Mouse (Mus musculus) heart, embryonic 16.5 days (tissue): ENCODE results near the gene Yipf2. TPM values are rescaled to one million over a fixed set of nuclear protein-coding genes. Genes with fewer than 3 reads are reported as not detected.
A peak's percentile ranks its signal among the peaks of the same experiment; 100 is the strongest.

Experiments
- ATAC-seq: fragments of 200-750 bp; cut with Nextera tagmentation; replicated peaks from 2 replicates; pipeline ENCODE4 v1.8.0; 2017; ENCODE audit warnings: moderate number of reproducible peaks; ENCODE audit not compliant: insufficient read depth, low FRiP score; ENCODE audit errors: extremely low read depth
- H3K27ac ChIP-seq: fragments of 300-500 bp; sonication (generic); 2 replicates; pipeline ENCODE4 v1.5.1; 2014; ENCODE audit warnings: mild to moderate bottlenecking, low read length, control low read depth, moderate library complexity
- H3K27me3 ChIP-seq: fragments of 300-500 bp; sonication (generic); 2 replicates; pipeline ENCODE4 v1.6.1; 2014; ENCODE audit warnings: low read length, mixed read lengths; ENCODE audit not compliant: control insufficient read depth, insufficient read depth
- H3K36me3 ChIP-seq: fragments of 300-500 bp; sonication (generic); 2 replicates; pipeline ENCODE4 v1.6.1; 2014; ENCODE audit not compliant: control insufficient read depth, insufficient read depth
- H3K4me1 ChIP-seq: fragments of 300-500 bp; sonication (generic); 2 replicates; pipeline ENCODE4 v1.6.1; 2014; ENCODE audit warnings: low read length, mixed read lengths; ENCODE audit not compliant: control insufficient read depth, insufficient read depth
- H3K4me2 ChIP-seq: fragments of 300-500 bp; sonication (generic); 2 replicates; pipeline ENCODE4 v1.6.1; 2014; ENCODE audit warnings: low read depth, mild to moderate bottlenecking, control low read depth, low read length
- H3K4me3 ChIP-seq: fragments of 300-500 bp; sonication (generic); 2 replicates; pipeline ENCODE4 v1.5.1; 2014; ENCODE audit warnings: mild to moderate bottlenecking, control low read depth, low read length
- H3K9ac ChIP-seq: fragments of 300-500 bp; sonication (generic); 2 replicates; pipeline ENCODE4 v1.6.1; 2014; ENCODE audit warnings: low read length, control low read depth
- H3K9me3 ChIP-seq: fragments of 300-500 bp; sonication (generic); replicated peaks from 2 replicates; pipeline ENCODE4 v1.6.1; 2016; ENCODE audit warnings: low read length; ENCODE audit not compliant: control insufficient read depth
- WGBS: fragments of 180-500 bp; shearing (Covaris S2); extraction: QIAGEN DNeasy Blood & Tissue Kit; methylation state at CpG from one replicate; pipeline ENCODE4 v1.1.7; 2014; 5-methylcytosine and 5-hydroxymethylcytosine counted together
- polyA plus RNA-seq: library from polyadenylated mRNA; unstranded; fragments of >200 nt; fragmentation: Nextera tagmentation; extraction: Ambion mirVana; gene quantifications from 2 replicates; pipeline ENCODE4 v1.2.1, GENCODE M21; 2015

Gene Yipf2
- 16.4 and 17.7 TPM in 2 replicates for polyA plus RNA-seq

DNA sequence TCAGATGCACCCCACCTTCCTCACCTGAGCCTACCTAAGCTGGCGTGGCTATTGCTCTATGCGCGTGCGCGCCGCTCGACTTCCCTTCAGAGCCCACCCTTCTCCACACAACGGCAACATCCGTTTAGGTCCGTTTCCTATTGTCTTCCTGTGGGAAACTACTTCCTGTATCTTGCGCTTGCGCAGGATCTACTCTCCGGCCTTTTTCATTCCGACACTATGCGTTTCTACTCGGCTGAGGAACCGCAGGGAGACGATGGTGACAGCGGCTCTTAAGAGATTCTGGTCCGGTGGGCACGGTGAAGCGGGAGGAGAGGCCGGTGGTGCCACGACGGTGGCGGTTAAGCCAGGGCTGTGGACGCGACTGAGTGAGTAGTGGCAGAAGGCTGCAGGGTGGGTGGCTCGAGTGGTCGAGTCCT, at the start of gene Yipf2, which contains the start of gene Timm29:
TSS of gene Yipf2 (minus strand) at position 126 of the 419 bp plus-strand sequence.
TSS of gene Timm29 (plus strand) at position 20 of the 419 bp plus-strand sequence.
- Histone ChIP-seq H3K4me2 (peak within 1 kb of the TSS; percentile 99), H3K4me1 (peaks cover 23% of the 10 kb centered on the region), H3K4me3 (peak within 1 kb of the TSS; percentile 82), H3K9me3 (no peaks in the 10 kb centered on the region), H3K27ac (peak within 1 kb of the TSS; percentile 92), H3K9ac (peak within 1 kb of the TSS; percentile 88), H3K27me3 (no peaks in the 10 kb centered on the region), H3K36me3 (peaks cover 27% of the 10 kb centered on the region)
- ATAC-seq: peak; percentile 90
- under 1% methylated on average over 30 of the region's 30 CpGs for WGBS

DNA sequence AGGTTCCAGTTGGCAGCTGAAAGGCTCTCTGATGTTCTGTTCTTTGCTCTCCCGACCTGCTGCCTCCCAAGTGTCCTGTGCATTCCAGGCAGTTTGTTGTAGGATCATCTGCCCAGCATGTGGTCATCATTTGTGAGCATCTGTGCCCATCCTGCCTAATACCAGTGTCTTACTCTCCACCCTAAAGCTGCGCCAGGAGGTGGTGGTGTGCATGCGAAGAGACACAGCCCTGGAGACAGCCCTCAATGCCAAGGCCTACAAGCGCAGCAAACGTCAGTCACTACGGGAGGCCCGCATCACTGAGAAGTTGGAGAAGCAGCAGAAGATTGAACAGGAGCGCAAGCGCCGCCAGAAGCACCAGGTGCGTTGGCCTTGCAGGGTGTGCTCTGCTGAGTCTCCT, 46.4 kb upstream of the Yipf2 start:
- ATAC-seq: no peak
- Histone ChIP-seq H3K27ac (no peak overlapping the region), H3K36me3 (peaks cover 78% of the 10 kb centered on the region), H3K9ac (no peak overlapping the region), H3K4me3 (no peak overlapping the region), H3K4me2 (no peak overlapping the region), H3K4me1 (peaks cover 8% of the 10 kb centered on the region), H3K9me3 (no peaks in the 10 kb centered on the region), H3K27me3 (no peaks in the 10 kb centered on the region)
- WGBS: 95% methylated on average over 11 of the region's 11 CpGs

DNA sequence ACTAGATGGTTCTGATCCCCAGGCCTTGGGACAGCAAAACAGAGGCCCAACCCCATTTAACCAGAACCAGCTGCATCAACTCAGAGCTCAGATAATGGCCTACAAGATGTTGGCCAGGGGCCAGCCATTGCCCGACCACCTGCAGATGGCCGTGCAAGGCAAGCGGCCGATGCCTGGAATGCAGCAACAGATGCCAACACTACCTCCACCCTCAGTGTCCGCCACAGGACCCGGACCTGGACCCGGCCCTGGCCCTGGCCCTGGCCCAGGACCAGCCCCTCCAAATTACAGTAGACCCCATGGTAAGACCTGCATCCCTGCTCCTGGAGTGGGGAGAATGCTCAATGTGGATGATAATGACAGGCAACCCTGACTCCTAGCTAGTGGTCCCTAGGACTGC, 43.0 kb upstream of the Yipf2 start:
- H3K9me3 ChIP-seq: no peaks in the 10 kb centered on the region
- H3K27me3 ChIP-seq: no peaks in the 10 kb centered on the region
- H3K4me2 ChIP-seq: no peak overlapping the region
- peaks cover 54% of the 10 kb centered on the region for H3K36me3 ChIP-seq
- H3K4me1 ChIP-seq: peaks cover 8% of the 10 kb centered on the region
- ATAC-seq: no peak
- H3K4me3 ChIP-seq: no peak overlapping the region
- H3K9ac ChIP-seq: no peak overlapping the region
- no peak overlapping the region for H3K27ac ChIP-seq
- 36% methylated on average over 7 of the region's 7 CpGs for WGBS

DNA sequence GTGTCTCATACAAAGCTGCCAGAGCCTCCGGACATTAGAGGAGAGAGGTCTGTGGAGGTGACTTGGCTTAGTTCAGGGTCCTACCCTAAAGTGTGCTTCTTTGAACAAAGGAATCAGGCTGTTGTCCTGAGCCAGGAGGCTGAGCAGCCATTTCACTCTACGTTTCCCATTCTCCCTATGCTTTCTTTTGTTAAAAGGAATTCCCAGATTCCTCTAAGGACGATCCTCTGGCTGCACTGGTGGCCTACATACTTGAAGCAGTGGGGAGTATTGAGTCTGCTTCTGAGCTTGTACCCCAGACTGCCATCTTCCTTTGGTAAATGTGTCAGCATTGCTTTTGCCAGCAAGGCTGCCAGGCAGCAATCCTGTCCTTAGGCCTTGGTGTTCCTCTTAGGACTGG, 40.5 kb upstream of the Yipf2 start:
- 80% methylated on average over 3 of the region's 3 CpGs for WGBS
- peaks cover 32% of the 10 kb centered on the region for H3K36me3 ChIP-seq
- ATAC-seq: no peak

DNA sequence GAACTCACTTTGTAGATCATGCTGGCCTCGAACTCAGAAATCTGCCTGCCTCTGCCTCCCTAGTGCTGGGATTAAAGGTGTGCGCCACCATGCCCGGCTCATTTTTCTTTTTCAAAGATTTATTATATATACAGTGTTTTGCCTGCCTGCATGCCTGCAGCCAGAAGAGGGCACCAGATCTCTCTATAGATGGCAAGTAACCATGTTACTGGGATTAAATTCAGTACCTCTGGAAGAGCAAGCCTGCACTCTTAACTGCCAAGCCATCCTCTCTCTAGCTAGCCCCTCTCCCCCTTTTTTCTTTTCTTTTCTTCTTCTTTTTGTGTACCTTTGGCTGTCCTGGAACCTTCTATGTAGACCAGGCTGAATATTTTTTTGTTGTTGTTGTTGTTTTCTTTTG, 38.0 kb upstream of the Yipf2 start:
- Histone ChIP-seq H3K4me1 (peaks cover 6% of the 10 kb centered on the region), H3K9me3 (no peaks in the 10 kb centered on the region), H3K27ac (no peak overlapping the region), H3K9ac (no peak overlapping the region), H3K4me3 (no peak overlapping the region), H3K27me3 (no peaks in the 10 kb centered on the region), H3K36me3 (peaks cover 11% of the 10 kb centered on the region), H3K4me2 (no peak overlapping the region)
- no peak; the same call in 1 of the 2 replicates for ATAC-seq
- 67% methylated on average over 3 of the region's 3 CpGs for WGBS

More for the DNA sequence above, 40.5 kb upstream of the Yipf2 start:
- Histone ChIP-seq H3K4me1 (peaks cover 8% of the 10 kb centered on the region), H3K9me3 (no peaks in the 10 kb centered on the region), H3K27ac (no peak overlapping the region), H3K27me3 (no peaks in the 10 kb centered on the region), H3K4me3 (no peak overlapping the region), H3K4me2 (no peak overlapping the region), H3K9ac (no peak overlapping the region)

DNA sequence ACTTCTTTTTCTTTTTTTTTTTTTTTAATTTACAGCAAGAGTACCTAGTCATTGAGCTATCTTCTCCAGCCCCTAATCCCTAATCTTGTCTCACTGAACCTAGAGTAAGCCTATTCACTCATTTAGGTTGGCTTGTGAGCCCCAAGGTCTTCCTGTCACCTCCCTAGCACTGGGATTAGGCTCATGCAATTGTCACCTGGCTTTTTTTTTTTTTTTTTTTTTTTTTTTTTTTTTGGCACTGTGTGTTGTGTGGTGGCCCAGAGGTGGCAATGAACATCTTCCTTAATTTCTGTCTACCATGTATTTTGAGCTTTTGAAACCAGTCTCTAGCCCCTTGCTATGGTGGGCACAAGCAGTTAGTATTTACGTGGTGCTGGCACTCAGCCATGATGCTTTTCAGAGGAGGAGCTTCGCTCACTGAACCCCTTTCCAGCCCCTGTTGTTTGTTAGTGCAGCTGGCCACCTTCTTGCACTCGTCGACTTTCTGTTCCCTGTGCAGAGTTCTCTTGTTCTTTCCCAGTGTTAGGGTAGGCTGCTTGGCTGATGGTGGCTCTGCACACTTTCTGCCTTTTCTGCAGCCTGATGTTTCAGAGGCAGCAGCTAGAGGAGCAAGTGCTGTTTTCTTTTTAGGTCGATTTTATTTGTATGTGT, 34.6 kb upstream of the Yipf2 start:
- Histone ChIP-seq H3K4me3 (no peak overlapping the region), H3K36me3 (no peaks in the 10 kb centered on the region), H3K4me2 (no peak overlapping the region), H3K9me3 (no peaks in the 10 kb centered on the region), H3K4me1 (0 out of 2 replicates have a peak, but pooled peaks cover 3% of the 10 kb centered on the region), H3K9ac (no peak overlapping the region), H3K27ac (no peak overlapping the region; the same call in 1 of the 2 replicates), H3K27me3 (no peaks in the 10 kb centered on the region)
- no peak for ATAC-seq
- WGBS: 64% methylated on average over 5 of the region's 5 CpGs

DNA sequence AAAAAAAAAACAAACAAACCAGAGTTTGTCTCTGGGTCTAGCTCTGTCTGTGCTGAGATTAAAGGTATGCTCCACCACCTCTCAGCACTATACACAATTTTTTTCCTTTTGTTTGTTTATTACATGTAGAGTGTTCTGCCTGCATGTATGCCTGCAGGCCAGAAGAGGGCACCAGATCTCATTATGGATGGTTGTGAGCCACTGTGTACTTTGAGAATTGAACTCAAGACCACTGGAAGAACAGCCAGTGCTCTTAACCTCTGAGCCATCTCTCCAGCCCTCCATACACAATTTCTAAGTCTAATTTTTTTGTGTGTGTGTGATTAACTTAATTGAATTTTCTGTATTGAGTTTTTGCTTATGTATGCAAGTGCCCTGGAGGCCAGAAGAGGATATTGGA, 33.9 kb upstream of the Yipf2 start:
- Histone ChIP-seq H3K4me1 (0 out of 2 replicates have a peak, but pooled peaks cover 3% of the 10 kb centered on the region), H3K27me3 (no peaks in the 10 kb centered on the region), H3K36me3 (no peaks in the 10 kb centered on the region), H3K9ac (no peak overlapping the region), H3K27ac (no peak overlapping the region), H3K4me2 (no peak overlapping the region), H3K9me3 (no peaks in the 10 kb centered on the region), H3K4me3 (no peak overlapping the region)
- ATAC-seq: no peak

DNA sequence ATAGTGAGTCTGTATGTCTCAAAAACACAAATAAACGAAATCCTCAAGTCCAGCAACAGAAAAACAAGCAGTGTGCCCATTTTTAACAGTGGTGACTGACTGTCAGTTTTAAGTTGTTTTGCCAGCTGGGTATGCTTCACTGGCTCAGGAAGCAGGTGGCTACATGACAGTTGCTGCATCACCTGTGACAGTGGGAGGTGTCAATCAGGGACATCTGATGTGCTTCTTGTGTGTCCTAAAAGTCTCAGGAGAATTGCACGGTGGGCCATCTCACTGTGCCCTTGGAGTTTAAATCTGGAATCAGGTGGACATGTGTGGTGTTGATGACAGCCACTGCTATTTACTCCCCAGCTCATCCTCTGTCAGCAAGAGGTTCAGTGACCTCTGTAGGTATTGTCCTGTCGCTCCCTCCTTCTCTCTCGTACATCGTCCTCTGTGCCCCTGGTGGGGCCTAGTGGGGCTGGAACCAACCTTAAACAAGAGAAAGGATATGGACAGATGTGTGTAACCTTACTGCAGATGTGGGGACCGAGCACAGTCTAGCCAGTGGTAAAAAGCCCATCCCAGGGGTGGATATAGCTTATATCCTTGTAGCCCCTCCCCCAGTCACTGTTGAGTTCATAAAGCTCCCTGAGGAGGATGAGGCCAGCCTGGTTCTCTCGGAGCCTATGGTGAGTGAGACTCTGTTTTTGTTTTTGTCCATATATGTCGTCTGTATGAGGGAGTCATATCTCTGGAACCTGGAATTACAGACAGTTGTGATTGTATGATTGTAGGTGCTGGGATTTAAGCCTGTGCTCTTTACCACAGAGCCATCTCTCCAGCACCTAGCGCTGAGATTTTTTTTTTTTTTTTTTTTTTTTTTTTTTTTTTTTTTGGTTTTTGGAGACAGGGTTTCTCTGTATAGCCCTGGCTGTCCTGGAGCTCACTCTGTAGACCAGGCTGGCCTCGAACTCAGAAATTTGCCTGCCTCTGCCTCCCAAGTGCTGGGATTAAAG, 33.0 kb upstream of the Yipf2 start:
- Histone ChIP-seq H3K9ac (no peak overlapping the region), H3K27ac (no peak overlapping the region; the same call in 1 of the 2 replicates), H3K4me2 (no peak overlapping the region), H3K4me1 (0 out of 2 replicates have a peak, but pooled peaks cover 3% of the 10 kb centered on the region), H3K36me3 (no peaks in the 10 kb centered on the region), H3K27me3 (no peaks in the 10 kb centered on the region), H3K9me3 (no peaks in the 10 kb centered on the region), H3K4me3 (no peak overlapping the region)
- ATAC-seq: peak; percentile 53; the same call in 1 of the 2 replicates
- 78% methylated on average over 10 of the region's 10 CpGs for WGBS

DNA sequence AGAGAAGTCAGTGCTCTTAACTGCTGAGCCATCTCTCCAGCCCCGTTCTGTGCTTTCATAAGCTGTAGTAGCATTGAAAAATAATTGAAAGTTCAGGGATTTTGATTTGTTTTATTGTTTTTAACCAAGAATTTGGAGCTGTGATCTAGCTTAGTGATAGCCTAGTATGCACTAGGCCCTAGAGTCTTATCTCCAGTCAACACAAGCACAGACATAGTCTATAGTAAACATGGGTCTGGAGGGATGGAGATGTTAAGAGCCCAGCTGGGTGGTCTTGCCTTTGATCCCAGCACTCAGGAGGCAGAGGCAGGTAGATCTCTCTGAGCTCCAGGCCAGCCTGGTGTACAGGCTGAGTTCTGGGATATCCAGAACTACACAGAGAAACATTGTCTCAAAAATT, 30.0 kb upstream of the Yipf2 start:
- H3K4me2 ChIP-seq: no peak overlapping the region
- no peaks in the 10 kb centered on the region for H3K9me3 ChIP-seq
- no peak overlapping the region for H3K27ac ChIP-seq
- no peak overlapping the region for H3K9ac ChIP-seq
- no peaks in the 10 kb centered on the region for H3K36me3 ChIP-seq
- peaks cover 11% of the 10 kb centered on the region for H3K4me1 ChIP-seq
- no peaks in the 10 kb centered on the region for H3K27me3 ChIP-seq
- WGBS: 87% methylated on average over 1 of the region's 1 CpGs
- H3K4me3 ChIP-seq: no peak overlapping the region
- no peak for ATAC-seq
